Mouse (Mus musculus): ENCODE results near the gene Lsp1. TPM values are rescaled to one million over a fixed set of nuclear protein-coding genes. Genes with fewer than 3 reads are reported as not detected.

Gene Lsp1
- total RNA-seq, 1 experiment from 2014 or later, result 1,798 TPM

GRCm38 (mm10) chr7:142523200-142523990 lies 62.8 kb downstream of the Lsp1 start:
- ATAC-seq (ENCODE audit: extremely low read depth, insufficient number of reproducible peaks, low FRiP score, poor library complexity, severe bottlenecking), result no peak

GRCm38 (mm10) chr7:142525342-142526178 lies 65.0 kb downstream of the Lsp1 start:
- ATAC-seq (ENCODE audit: extremely low read depth, insufficient number of reproducible peaks, low FRiP score, poor library complexity, severe bottlenecking), result no peak

GRCm38 (mm10) chr7:142529350-142529749 lies 68.7 kb downstream of the Lsp1 start:
- ATAC-seq (ENCODE audit: extremely low read depth, insufficient number of reproducible peaks, low FRiP score, poor library complexity, severe bottlenecking), result no peak

- no peak for ATAC-seq (ENCODE audit: extremely low read depth, insufficient number of reproducible peaks, low FRiP score, poor library complexity, severe bottlenecking)
These were observed 71.4 kb downstream of the Lsp1 start for GRCm38 (mm10) chr7:142531973-142532521.

GRCm38 (mm10) chr7:142532671-142533058 lies 72.1 kb downstream of the Lsp1 start, which contains the start of gene Mrpl23:
Gene Mrpl23 (plus strand): TSS chr7:142532686.
- no peak; the same call in 1 of the 2 replicates for ATAC-seq (ENCODE audit: extremely low read depth, insufficient number of reproducible peaks, low FRiP score, poor library complexity, severe bottlenecking)

- peak; percentile 56 for ATAC-seq (ENCODE audit: extremely low read depth, insufficient number of reproducible peaks, low FRiP score, poor library complexity, severe bottlenecking)
These were observed 72.6 kb downstream of the Lsp1 start for GRCm38 (mm10) chr7:142533059-142533855.

- ATAC-seq (ENCODE audit: extremely low read depth, insufficient number of reproducible peaks, low FRiP score, poor library complexity, severe bottlenecking), result no peak
These were observed 74.5 kb downstream of the Lsp1 start for GRCm38 (mm10) chr7:142535116-142535515.

GRCm38 (mm10) chr7:142535832-142536231 lies 75.2 kb downstream of the Lsp1 start:
- ATAC-seq (ENCODE audit: extremely low read depth, insufficient number of reproducible peaks, low FRiP score, poor library complexity, severe bottlenecking), result no peak

- ATAC-seq (ENCODE audit: extremely low read depth, insufficient number of reproducible peaks, low FRiP score, poor library complexity, severe bottlenecking), result no peak
These were observed 76.6 kb downstream of the Lsp1 start for GRCm38 (mm10) chr7:142537181-142537580.

GRCm38 (mm10) chr7:142537879-142538278 lies 77.3 kb downstream of the Lsp1 start:
- no peak for ATAC-seq (ENCODE audit: extremely low read depth, insufficient number of reproducible peaks, low FRiP score, poor library complexity, severe bottlenecking)

- ATAC-seq (ENCODE audit: extremely low read depth, insufficient number of reproducible peaks, low FRiP score, poor library complexity, severe bottlenecking), result no peak
These were observed 77.7 kb downstream of the Lsp1 start for GRCm38 (mm10) chr7:142538291-142538690.

GRCm38 (mm10) chr7:142538766-142539165 lies 78.2 kb downstream of the Lsp1 start:
- ATAC-seq (ENCODE audit: extremely low read depth, insufficient number of reproducible peaks, low FRiP score, poor library complexity, severe bottlenecking), result no peak

GRCm38 (mm10) chr7:142539828-142540227 lies 79.2 kb downstream of the Lsp1 start:
- no peak for ATAC-seq (ENCODE audit: extremely low read depth, insufficient number of reproducible peaks, low FRiP score, poor library complexity, severe bottlenecking)

- ATAC-seq (ENCODE audit: extremely low read depth, insufficient number of reproducible peaks, low FRiP score, poor library complexity, severe bottlenecking), result no peak
These were observed 82.2 kb downstream of the Lsp1 start for GRCm38 (mm10) chr7:142542771-142543303.

Other genes starting within 250 kb of the Lsp1 start
- not detected in 2 replicates for gene Gm7579, start 248.9 kb upstream of the Lsp1 start, total RNA-seq (2017)
- gene Krtap5-5, start 230.8 kb upstream of the Lsp1 start, total RNA-seq (2017), result not detected in 2 replicates
- not detected in 2 replicates for gene Gm40460, start 219.7 kb upstream of the Lsp1 start, total RNA-seq (2017)
- gene Gm2431, start 202.5 kb upstream of the Lsp1 start, total RNA-seq (2017), result not detected in 2 replicates
- gene Gm4559, start 186.4 kb upstream of the Lsp1 start, total RNA-seq (2017), result not detected in 2 replicates
- gene Krtap5-1, start 163.7 kb upstream of the Lsp1 start, total RNA-seq (2017), result not detected in 2 replicates
- not detected in 2 replicates for gene Krtap5-4, start 157.3 kb upstream of the Lsp1 start, total RNA-seq (2017)
- 0.81 and 0.86 TPM in 2 replicates for gene Ifitm10, start 87.1 kb upstream of the Lsp1 start, total RNA-seq (2017)
- gene Gm49369, start 78.1 kb upstream of the Lsp1 start, total RNA-seq (2017), result 494 and 495 TPM in 2 replicates
- 408 and 447 TPM in 2 replicates for gene Ctsd, start 72.8 kb upstream of the Lsp1 start, total RNA-seq (2017)
- gene Syt8, start 26.0 kb upstream of the Lsp1 start, total RNA-seq (2017), result 1.4 and 3.2 TPM in 2 replicates
- gene Tnni2, start 19.0 kb upstream of the Lsp1 start, total RNA-seq (2017), result 18.2 and 31.9 TPM in 2 replicates
- gene Tnnt3, start 38.0 kb downstream of the Lsp1 start, total RNA-seq (2017), result 20.0 and 20.4 TPM in 2 replicates
- gene Mrpl23, start 71.9 kb downstream of the Lsp1 start, total RNA-seq (2017), result 9.3 and 11.5 TPM in 2 replicates
- not detected in 2 replicates for gene Igf2, start 206.0 kb downstream of the Lsp1 start, total RNA-seq (2017)
- not detected in 2 replicates for gene Gm49394, start 209.1 kb downstream of the Lsp1 start, total RNA-seq (2017)

All from neutrophil, adult 5-6 weeks (primary cell).